Mouse (Mus musculus): Measurements from ENCODE around the gene Mill2.
A peak's percentile ranks its signal among the peaks of the same experiment; 100 is the strongest.
"Not testable (repeated sequence)": the region's sequence is repeated elsewhere in the genome, so short reads cannot be mapped to it uniquely, and the experiment has no call there.

Mill2 gene

DNA sequence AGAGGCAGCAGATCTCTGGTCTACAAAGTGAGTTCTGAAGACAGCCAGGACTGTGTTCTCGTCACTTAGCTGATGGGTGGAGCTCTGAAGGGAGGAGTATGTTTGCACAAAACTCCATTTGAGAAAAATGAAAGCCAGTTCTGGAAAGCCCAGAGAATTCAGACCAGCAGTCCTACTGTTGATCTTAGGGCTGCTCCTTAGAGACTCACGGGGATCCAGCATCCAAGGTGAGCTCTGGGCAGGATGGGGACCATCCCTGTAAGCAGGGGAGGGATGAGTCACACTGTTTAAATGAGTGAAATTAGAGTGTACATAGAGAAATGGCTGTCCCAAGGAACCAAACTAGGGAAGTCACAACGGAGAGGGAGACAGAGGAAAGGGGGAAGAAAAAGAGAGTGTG lies at the start of gene Mill2:
Gene Mill2 (plus strand): TSS at position 102 of the 400 bp plus-strand sequence.
- peak; percentile 48 for DNase-seq (ENCODE audit: low spot score)

DNA sequence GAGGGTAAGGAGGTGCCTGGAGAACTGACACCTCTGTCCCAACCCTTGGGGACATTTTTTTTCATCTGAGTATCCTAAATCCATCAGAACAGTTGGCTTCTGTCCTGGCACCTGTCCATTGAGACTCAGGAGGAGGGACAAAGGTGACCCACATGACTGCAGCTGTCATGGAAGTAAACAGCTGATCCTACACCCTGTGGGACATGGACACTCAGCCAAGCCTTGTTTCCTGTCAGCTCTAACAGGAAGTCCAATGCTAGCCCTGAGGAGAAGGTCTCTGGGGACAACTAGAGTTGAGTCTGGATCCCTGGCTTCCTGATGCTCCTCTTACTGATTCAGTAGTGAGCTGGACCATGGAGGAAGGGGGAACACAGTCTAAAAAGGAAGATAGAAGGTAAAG lies 49.1 kb upstream of the Mill2 start:
- not testable (repeated sequence) for DNase-seq (ENCODE audit: low spot score)

DNA sequence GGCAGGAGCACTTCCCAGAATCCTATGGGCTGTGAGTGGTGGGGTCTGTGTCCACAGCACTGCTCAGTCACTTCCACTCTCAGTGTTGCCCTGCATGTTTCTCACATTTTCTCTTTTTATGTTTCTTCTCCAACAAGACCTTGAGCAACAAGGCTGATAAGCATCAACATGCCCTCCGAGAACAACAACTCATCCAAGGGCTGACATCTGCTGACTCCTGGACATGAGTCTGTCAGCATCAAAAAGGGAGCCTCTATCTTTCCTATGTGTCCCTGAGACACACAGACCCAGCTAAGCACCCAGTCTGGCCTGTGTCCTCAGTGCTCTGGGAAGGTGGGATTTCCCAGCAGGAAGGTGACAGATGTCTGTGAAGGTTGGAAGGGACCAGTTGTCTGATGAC lies 41.3 kb upstream of the Mill2 start, which contains the start of gene Psg19:
Gene Psg19 (minus strand): TSS at position 101 of the 400 bp plus-strand sequence.
- DNase-seq (ENCODE audit: low spot score), result no peak

GRCm38 (mm10) chr7:18799129-18799528 lies 40.6 kb upstream of the Mill2 start:
- DNase-seq (ENCODE audit: low spot score), result no peak

- no peak for DNase-seq (ENCODE audit: low spot score)
These were observed 36.2 kb upstream of the Mill2 start for GRCm38 (mm10) chr7:18803526-18803925.

DNA sequence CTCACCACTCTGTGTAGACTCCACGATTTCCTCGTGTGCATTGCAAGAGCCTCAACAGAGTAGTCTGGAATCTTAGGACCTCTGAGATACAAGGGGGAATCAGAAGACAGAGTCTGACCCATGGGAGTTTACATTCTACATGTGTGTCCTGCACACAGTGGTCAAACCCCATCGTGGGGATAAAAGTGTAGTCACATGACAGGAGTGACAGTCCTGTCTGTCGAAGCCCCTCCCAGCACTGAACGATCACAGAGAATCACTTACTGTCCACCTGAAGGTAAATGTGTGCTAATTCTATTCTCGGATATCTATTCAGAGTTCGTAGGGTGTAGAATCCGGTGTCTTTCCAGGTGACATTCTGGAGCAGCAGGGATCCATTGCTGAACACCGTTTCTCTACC lies 21.5 kb upstream of the Mill2 start:
- no peak for DNase-seq (ENCODE audit: low spot score)

DNA sequence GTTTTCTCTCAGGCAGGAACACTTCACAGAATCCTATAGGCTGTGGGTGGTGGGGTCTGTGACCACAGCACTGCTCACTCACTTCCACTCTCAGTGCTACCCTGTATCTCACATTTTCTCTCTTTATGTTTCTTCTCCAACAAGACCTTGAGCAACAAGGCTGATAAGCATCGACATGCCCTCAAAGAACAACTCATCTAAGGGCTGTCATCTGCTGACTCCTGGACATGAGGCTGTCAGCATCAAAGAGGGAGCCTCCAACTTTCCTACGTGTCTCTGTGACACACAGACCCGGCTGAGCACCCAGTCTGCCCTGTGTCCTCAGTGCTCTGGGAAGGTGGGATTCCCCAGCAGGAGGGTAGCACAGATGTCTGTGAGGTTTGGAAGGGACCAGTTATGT lies 18.3 kb upstream of the Mill2 start, which contains the start of gene Psg17:
Gene Psg17 (minus strand): TSS at position 101 of the 400 bp plus-strand sequence.
- DNase-seq (ENCODE audit: low spot score), result no peak

DNA sequence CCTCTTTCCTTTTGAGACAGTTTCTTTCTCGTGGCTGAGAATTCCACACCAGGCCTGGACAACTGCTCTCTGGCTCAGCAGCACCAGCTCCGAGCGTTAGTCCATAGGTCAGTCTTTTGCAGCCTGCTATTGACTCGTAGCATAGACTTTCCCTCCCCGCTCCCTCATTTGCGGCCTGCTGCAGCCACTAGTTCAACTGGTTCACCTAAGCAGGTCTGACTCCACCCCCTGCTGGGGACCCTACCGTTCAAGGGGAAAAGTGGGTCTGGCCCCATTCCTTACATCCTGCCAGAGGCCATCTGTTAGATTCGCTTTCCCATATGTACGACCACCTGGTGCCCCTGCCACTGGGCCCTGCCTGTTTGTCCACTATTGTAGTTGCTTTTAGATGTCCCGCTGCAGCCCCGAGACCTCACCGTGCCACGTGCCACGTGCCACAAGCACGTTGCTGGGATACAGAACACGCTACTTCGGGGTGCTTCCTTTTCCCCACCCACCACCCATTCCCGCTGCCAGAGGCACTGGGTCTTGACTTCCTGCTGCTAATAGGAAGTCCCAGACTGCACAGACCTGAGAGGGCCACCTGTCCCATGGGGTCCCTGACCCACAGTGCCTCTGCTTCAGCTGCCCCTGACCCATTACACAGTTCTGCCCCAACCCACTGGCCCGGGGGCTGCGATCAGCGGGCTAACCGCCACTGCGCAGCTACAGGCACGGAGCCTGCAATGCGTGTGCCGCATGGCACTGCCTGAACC lies 11.8 kb upstream of the Mill2 start:
- no peak for DNase-seq (ENCODE audit: low spot score)

DNA sequence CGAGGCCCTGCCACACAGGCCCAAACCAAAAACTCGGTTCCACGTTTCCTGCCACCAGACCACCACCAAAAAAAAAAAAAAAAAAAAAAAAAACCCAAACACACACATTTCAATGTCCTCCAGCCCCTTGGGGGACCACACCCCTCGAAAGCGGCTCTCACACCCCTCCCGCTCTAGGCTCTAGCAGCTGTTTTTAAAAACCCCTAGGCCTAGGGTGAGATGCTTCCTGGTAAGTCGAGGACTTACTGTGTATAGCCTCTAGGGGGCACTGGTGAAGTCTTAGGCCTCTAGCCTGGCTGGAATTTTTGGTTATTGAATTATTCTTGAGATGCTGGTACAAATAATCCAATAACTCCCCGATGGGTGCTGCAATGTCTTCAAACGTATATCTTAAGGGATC lies 11.2 kb upstream of the Mill2 start:
- DNase-seq (ENCODE audit: low spot score), result no peak

- no peak for DNase-seq (ENCODE audit: low spot score)
These were observed 10.2 kb upstream of the Mill2 start for GRCm38 (mm10) chr7:18829545-18829944.

DNA sequence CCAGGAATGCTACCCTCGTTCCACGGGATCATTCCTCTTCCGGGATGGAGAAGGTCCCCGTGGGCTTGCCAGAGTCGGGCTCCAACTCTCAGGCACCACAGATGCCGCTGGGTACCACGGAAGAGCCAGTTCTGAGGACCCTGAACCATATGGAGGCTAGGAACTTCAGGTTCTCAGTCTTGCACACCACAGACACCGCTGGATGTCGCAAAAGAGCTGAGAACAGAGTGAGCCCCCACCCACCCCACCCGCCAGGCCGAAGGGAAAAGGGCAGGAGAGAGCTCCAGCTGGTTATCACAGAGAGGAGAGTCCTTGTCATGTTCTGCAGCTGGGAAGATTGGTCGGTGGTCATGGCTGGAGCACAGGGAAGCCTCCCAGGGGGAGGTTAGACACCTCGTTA lies 7.5 kb upstream of the Mill2 start:
- peak; percentile 17 for DNase-seq (ENCODE audit: low spot score)

- DNase-seq (ENCODE audit: low spot score), result peak; percentile 83
These were observed 814 bp downstream of the Mill2 start for GRCm38 (mm10) chr7:18840386-18841173.

- DNase-seq (ENCODE audit: low spot score), result no peak
These were observed 1.4 kb downstream of the Mill2 start for GRCm38 (mm10) chr7:18841174-18841567.

DNA sequence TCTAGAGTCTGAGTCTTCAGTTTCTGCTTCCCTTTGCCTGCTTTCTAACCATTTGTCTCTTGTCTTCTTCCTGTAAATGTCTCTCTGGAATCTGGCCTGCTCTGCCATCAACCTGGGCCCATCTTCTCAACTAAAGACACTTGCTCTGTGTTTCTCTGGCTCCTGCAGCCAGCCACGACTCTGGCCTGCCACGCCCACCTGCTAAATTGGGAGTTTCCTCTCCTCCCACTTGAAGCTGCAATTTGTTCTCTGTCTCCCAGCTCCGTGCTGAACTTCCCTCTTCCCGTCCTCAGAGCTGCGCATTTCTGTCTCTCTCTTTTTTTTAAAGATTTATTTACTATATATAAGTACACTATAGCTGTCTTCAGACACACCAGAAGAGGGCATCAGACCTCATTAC lies 5.0 kb downstream of the Mill2 start:
- no peak for DNase-seq (ENCODE audit: low spot score)

DNA sequence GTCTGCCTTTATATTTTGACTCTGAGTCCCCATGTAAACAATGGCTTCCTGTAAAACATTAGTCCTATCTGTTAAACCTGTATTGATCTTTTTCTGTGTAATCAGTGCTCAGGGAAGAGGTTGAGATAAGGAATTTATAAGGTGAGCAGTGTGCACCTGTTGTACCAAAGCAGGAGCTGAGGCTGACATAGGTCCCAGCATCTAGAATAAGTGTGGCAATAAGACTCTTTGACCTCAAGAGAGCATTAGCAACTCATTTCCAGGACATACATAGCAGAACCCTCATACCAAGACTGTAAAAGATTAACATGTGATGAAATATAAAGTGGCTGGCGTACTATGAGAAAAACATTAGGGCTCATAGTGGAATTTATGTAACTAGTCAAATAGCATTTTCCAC lies 8.6 kb downstream of the Mill2 start:
- no peak for DNase-seq (ENCODE audit: low spot score)

- DNase-seq (ENCODE audit: low spot score), result peak; percentile 71
These were observed 18.6 kb downstream of the Mill2 start for GRCm38 (mm10) chr7:18858310-18858916.

DNA sequence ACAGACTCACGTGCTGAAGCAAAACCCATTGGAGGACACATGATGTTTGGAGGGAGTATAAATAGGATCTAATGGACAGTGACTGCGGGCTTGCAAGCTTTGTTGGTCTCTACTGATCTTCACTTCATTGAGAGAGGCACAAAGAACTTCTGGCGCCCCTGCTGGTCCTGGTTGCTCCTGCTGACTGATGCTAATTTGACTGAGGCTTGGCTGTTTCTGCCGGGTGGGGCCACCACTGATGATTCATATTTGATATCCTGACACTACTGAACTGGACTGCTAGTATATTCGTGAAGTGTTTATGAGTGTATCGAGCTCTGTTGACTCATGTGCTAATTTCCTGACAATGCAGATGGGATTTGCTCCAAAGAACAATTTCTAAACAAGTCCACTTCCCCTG lies 23.0 kb downstream of the Mill2 start:
- peak; percentile 15 for DNase-seq (ENCODE audit: low spot score)

- no peak for DNase-seq (ENCODE audit: low spot score)
These were observed 28.7 kb downstream of the Mill2 start for GRCm38 (mm10) chr7:18868491-18868890.

DNA sequence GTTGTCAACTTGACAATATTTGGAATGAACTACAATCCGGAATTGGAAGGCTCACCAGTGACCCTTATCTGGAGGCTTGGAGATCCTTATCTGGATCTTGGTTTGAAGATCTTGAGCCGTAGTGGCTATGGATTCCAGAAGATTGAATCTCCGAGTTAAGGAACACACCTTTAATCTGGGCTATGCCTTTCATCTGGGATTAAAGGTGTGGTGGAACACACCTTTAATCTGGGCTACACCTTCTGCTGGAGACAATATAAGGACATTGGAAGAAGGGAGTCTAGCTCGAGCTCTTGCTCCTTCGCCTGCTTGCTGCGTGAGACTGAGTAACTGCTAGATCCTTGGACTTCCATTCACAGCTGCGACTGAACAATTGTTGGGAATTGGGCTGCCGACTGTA lies 31.3 kb downstream of the Mill2 start, which contains the start of gene Pglyrp1:
Gene Pglyrp1 (plus strand): TSS at position 301 of the 400 bp plus-strand sequence.
- DNase-seq (ENCODE audit: low spot score), result not testable (repeated sequence)

DNA sequence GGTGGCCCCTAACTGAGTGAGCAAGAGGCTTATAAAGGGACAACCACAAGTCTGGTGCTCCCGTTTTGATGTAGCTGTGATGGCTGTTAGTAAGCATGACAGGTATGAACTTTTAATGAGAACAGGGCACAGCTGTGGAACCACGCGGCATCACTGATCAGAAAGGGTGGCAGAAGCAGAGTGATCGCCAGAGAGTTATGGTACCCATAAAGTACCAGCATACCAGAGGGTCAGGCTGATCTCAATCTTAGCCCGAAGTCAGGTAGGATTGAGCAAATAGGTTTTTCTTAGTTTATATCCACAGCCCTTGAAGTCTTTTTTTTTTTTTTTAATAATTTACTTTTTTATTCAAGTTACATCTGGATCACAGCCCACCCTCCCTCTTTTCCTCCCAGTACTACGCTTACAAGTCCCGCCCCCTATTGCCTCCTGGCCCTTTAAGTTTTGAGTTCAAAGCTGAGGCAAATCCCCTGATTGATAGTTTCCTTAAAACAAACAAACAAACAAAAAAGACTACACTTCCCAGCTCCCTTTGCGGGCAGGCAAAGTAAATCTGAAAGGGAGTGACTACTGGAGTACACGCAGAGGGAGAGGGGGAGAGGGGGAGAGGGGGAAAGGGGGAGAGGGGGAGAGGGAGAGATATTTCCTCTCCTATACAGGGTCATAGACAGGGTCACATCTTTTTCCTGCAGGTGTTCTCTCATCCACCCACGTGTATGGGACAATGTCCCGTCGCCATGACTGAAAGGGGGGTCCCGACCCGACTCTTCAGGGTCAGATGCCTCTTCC lies 32.4 kb downstream of the Mill2 start:
- DNase-seq (ENCODE audit: low spot score), result no peak

DNA sequence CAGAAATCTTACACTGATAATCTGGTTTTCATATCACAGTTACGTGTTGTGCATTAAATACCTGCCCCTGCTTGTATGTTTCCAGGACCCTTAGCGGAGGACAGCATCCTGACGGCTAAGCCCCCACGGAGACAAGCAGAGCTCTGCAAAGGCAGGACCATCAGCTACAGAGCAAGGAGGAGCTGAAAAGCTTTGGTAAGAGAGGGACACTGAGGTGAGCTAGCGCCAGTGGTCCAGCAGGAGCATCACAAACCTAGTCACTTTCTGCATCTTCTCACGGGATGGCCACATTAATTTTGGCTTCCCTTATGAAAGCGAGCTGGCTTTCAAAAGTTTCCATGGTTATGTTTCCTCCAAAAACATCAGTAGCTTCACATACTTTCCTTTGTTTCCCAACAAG lies 33.0 kb downstream of the Mill2 start:
- no peak for DNase-seq (ENCODE audit: low spot score)

DNA sequence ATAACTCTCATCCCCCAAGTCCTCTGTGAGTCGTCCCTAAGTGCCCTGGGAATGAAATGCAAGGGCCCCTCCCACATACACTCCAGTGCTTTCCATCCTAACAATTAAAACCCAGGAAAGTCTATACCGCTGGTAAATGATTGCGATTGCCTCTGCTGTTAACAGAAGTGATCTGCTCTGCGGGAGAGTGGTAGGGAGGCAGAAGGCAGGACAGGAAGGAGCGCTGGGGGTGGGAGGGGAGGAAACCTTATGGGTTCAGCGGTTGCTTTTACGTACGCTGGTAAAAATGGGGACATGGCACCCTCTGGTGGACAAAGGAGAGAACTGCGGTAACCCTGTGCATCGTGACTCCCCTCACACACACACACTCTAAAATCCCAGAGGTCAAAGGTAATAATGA lies 33.5 kb downstream of the Mill2 start:
- DNase-seq (ENCODE audit: low spot score), result peak; percentile 73

Data from lung, postnatal 25 days (tissue).